Mouse (Mus musculus) brain, adult 2 months (tissue): ENCODE measurements at regions not wholly inside any gene's neighbourhood (a gene's known extent, or its start where the extent isn't known, plus 50 kb on each side); places are given as distances from the start of the nearest gene placed in this dataset.
"Not testable (repeated sequence)": the region's sequence is repeated elsewhere in the genome, so short reads cannot be mapped to it uniquely, and the experiment has no call there.

Experiments used
- DNase-seq: peaks from one replicate; pipeline ENCODE4 v3.0.0; 2011; ENCODE audit warnings: low read depth, low spot score

- DNase-seq, result no peak
Measured at GRCm38 (mm10) chr12:106308291-106308955, 298.4 kb downstream of the Vrk1 start.

- DNase-seq, result peak; percentile 34
Measured at GRCm38 (mm10) chr12:106308956-106309610, 299.1 kb downstream of the Vrk1 start.

GRCm38 (mm10) chr12:106310171-106310570 is 300.1 kb downstream of the Vrk1 start:
- DNase-seq, result no peak

- peak; percentile 35 for DNase-seq
Measured at GRCm38 (mm10) chr12:106310585-106311319, 300.7 kb downstream of the Vrk1 start.

GRCm38 (mm10) chr12:106311320-106311825 is 301.3 kb downstream of the Vrk1 start:
- DNase-seq, result no peak

- no peak for DNase-seq
Measured at GRCm38 (mm10) chr12:106311831-106312600, 302.0 kb downstream of the Vrk1 start.

- peak; percentile 26 for DNase-seq
Measured at GRCm38 (mm10) chr12:106317738-106318137, 307.7 kb downstream of the Vrk1 start.

- no peak for DNase-seq
Measured at GRCm38 (mm10) chr12:106321511-106321910, 311.5 kb downstream of the Vrk1 start.

- no peak for DNase-seq
Measured at GRCm38 (mm10) chr12:106326611-106327010, 316.6 kb downstream of the Vrk1 start.

- DNase-seq, result no peak
Measured at GRCm38 (mm10) chr12:106327351-106327750, 317.3 kb downstream of the Vrk1 start.

- DNase-seq, result no peak
Measured at GRCm38 (mm10) chr12:106357867-106358266, 347.8 kb downstream of the Vrk1 start.

- not testable (repeated sequence) for DNase-seq
Measured at GRCm38 (mm10) chr12:106361646-106362045, 351.6 kb downstream of the Vrk1 start.

GRCm38 (mm10) chr12:106374840-106375375 is 364.9 kb downstream of the Vrk1 start:
- DNase-seq, result no peak

GRCm38 (mm10) chr12:106375886-106376285 is 365.9 kb downstream of the Vrk1 start:
- no peak for DNase-seq

GRCm38 (mm10) chr12:106376783-106377182 is 366.8 kb downstream of the Vrk1 start:
- no peak for DNase-seq

GRCm38 (mm10) chr12:106377281-106377680 is 367.3 kb downstream of the Vrk1 start:
- DNase-seq, result no peak

GRCm38 (mm10) chr12:106377761-106378160 is 367.7 kb downstream of the Vrk1 start:
- no peak for DNase-seq

GRCm38 (mm10) chr12:106378303-106379075 is 368.5 kb downstream of the Vrk1 start:
- DNase-seq, result no peak

- DNase-seq, result peak; percentile 49
Measured at GRCm38 (mm10) chr12:106379151-106379594, 369.1 kb downstream of the Vrk1 start.

- no peak for DNase-seq
Measured at GRCm38 (mm10) chr12:106379779-106380178, 369.8 kb downstream of the Vrk1 start.
